Mouse (Mus musculus) intestine, embryonic 16.5 days (tissue): ENCODE results near the gene Stk11. TPM values are rescaled to one million over a fixed set of nuclear protein-coding genes. Genes with fewer than 3 reads are reported as not detected.

ENCODE experiments used
- polyA plus RNA-seq: library from polyadenylated mRNA; unstranded; fragments of >200 nt; fragmentation: Nextera tagmentation; extraction: Ambion mirVana; gene quantifications from 2 replicates; pipeline ENCODE4 v1.2.1, GENCODE M21; 2015

The Stk11 gene
- polyA plus RNA-seq, 1 experiment from 2014 or later: 15.7 TPM

Other genes with a start within 250 kb of the Stk11 start
- gene Prtn3, start 241.3 kb upstream of the Stk11 start, polyA plus RNA-seq: 2.7 and 2.8 TPM in 2 replicates
- gene Plppr3, start 241.2 kb upstream of the Stk11 start, polyA plus RNA-seq: 25.5 and 28.2 TPM in 2 replicates
- gene Elane, start 229.6 kb upstream of the Stk11 start, polyA plus RNA-seq: 0.42 and 2.4 TPM in 2 replicates
- not detected in 2 replicates for gene Cfd, start 224.9 kb upstream of the Stk11 start, polyA plus RNA-seq
- gene Med16, start 206.9 kb upstream of the Stk11 start, polyA plus RNA-seq: 34.1 and 37.2 TPM in 2 replicates
- 2.1 and 7.8 TPM in 2 replicates for gene Gm26602, start 204.9 kb upstream of the Stk11 start, polyA plus RNA-seq
- gene Kiss1r, start 198.8 kb upstream of the Stk11 start, polyA plus RNA-seq: 0.68 and 0.69 TPM in 2 replicates
- 105 and 116 TPM in 2 replicates for gene R3hdm4, start 194.6 kb upstream of the Stk11 start, polyA plus RNA-seq
- 19.4 and 22.1 TPM in 2 replicates for gene Arid3a, start 188.8 kb upstream of the Stk11 start, polyA plus RNA-seq
- gene Wdr18, start 155.7 kb upstream of the Stk11 start, polyA plus RNA-seq: 86.2 and 96.6 TPM in 2 replicates
- gene Grin3b, start 145.1 kb upstream of the Stk11 start, polyA plus RNA-seq: 0.15 and 0.16 TPM in 2 replicates
- 7.0 and 9.7 TPM in 2 replicates for gene Tmem259, start 131.5 kb upstream of the Stk11 start, polyA plus RNA-seq
- gene Cnn2, start 127.2 kb upstream of the Stk11 start, polyA plus RNA-seq: 226 and 245 TPM in 2 replicates
- gene Abca7, start 119.3 kb upstream of the Stk11 start, polyA plus RNA-seq: 3.3 and 3.4 TPM in 2 replicates
- 6.0 and 7.3 TPM in 2 replicates for gene Arhgap45, start 99.2 kb upstream of the Stk11 start, polyA plus RNA-seq
- gene Polr2e, start 76.0 kb upstream of the Stk11 start, polyA plus RNA-seq: 190 and 212 TPM in 2 replicates
- gene Gpx4, start 68.6 kb upstream of the Stk11 start, polyA plus RNA-seq: 942 and 972 TPM in 2 replicates
- 13.4 and 14.3 TPM in 2 replicates for gene Sbno2, start 10.2 kb upstream of the Stk11 start, polyA plus RNA-seq
- 846 and 854 TPM in 2 replicates for gene Atp5d, start 22.8 kb downstream of the Stk11 start, polyA plus RNA-seq
- gene Cbarp, start 25.0 kb downstream of the Stk11 start, polyA plus RNA-seq: 5.1 TPM in 2 replicates
- 8.8 and 10.3 TPM in 2 replicates for gene Midn, start 32.5 kb downstream of the Stk11 start, polyA plus RNA-seq
- gene Cirbp, start 50.2 kb downstream of the Stk11 start, polyA plus RNA-seq: 53.2 and 62.6 TPM in 2 replicates
- 23.6 TPM in 2 replicates for gene 1600002K03Rik, start 57.1 kb downstream of the Stk11 start, polyA plus RNA-seq
- 7.4 and 8.1 TPM in 2 replicates for gene Efna2, start 63.7 kb downstream of the Stk11 start, polyA plus RNA-seq
- gene Mum1, start 110.6 kb downstream of the Stk11 start, polyA plus RNA-seq: 40.9 and 42.4 TPM in 2 replicates
- gene Ndufs7, start 133.3 kb downstream of the Stk11 start, polyA plus RNA-seq: 604 and 616 TPM in 2 replicates
- 91.0 and 106 TPM in 2 replicates for gene Gamt, start 145.2 kb downstream of the Stk11 start, polyA plus RNA-seq
- gene Dazap1, start 145.7 kb downstream of the Stk11 start, polyA plus RNA-seq: 36.8 and 37.6 TPM in 2 replicates
- gene Rps15, start 176.7 kb downstream of the Stk11 start, polyA plus RNA-seq: 894 and 922 TPM in 2 replicates
- gene Apc2, start 180.2 kb downstream of the Stk11 start, polyA plus RNA-seq: 2.4 and 3.1 TPM in 2 replicates
- 60.4 and 64.3 TPM in 2 replicates for gene 2310011J03Rik, start 204.7 kb downstream of the Stk11 start, polyA plus RNA-seq
- gene Pcsk4, start 213.7 kb downstream of the Stk11 start, polyA plus RNA-seq: 10.8 and 12.9 TPM in 2 replicates
- 255 and 314 TPM in 2 replicates for gene Reep6, start 214.2 kb downstream of the Stk11 start, polyA plus RNA-seq
- 28.2 and 37.2 TPM in 2 replicates for gene Adamtsl5, start 232.6 kb downstream of the Stk11 start, polyA plus RNA-seq
- gene Plk5, start 240.7 kb downstream of the Stk11 start, polyA plus RNA-seq: 0.39 and 0.64 TPM in 2 replicates